Mouse (Mus musculus): ENCODE results near the gene Prdm2. TPM values are rescaled to one million over a fixed set of nuclear protein-coding genes. Genes with fewer than 3 reads are reported as not detected.

Gene Prdm2
- 18.0 and 19.9 TPM in 2 replicates for total RNA-seq (2017)

DNA sequence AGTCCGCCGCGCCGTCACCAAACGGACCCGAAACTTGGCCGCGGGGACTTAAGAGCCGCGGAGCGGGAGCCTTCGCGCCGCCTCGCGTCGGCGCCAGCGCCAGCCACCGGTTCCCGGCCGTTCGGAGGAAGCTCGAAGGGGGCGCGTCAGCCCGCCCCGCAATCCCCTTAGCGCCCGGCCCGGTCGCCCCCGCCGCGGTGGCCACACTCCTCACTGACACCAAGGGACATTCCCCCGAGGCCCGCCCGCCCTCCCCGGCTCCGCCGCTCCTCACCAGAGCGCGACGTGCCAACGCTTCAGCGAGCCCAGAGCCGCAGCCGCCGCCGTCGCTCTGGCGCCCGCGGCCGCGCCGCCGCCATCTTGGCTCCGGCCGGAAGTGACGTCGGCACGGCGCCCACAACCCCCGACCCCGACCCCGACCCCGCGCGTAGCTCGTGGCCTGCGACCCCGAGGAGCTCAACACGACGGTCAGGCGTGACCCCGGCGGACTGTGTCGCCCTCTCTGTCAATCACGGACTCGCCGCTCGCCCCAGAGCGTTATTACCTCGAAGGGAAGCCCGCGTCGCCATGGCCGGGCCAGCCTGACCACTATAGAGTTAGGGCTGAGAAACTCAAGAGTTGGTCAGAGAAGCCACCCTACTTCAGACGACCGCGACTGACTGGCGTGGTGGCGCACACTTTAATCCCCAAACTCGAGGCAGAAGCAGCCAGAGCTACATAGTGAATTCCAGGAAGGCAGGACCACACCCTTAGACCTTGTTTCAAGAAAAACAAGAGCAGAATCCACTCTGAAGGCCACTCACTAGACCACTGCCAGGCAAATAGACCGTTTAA, at the start of gene Prdm2:
Prdm2 (minus strand) TSS at position 655 of the 834 bp plus-strand sequence.
- ATAC-seq (replicated peaks in 1 of 2; ENCODE audit: insufficient read depth in 1 of 2, low FRiP score in 2 of 2, low TSS enrichment in 1 of 2, low read depth in 1 of 2, poor library complexity in 2 of 2, severe bottlenecking in 2 of 2): peak; percentile 20 to 43

DNA sequence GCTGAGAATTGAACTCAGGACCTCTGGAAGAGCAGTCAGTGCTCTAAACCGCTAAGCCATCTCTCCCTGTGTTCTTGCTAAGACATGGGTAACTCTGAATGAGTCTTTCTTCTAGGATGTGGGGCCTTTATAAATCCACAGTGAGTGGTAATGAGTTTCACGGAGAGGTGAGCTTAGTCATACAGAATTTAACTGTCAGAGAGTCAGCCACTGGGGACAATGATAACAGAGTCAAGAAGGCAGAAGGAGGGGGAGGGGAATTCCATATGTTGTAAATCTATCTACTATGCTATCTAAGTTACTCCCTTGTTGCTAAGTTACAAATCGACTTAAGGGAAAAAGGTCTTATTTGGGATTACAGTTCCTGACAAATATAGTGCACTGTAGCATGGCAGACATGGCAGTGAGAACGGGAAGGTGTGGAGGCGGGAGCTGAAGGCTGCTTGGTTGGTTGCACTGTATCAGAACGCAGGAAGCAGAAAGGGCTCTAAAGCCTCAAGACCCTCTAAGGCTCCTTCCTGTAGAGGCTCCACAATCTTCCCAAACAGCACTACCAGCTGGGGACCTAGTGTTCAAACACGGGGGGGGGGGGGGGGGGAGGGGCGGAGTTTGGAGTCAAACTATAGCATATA, 47.0 kb upstream of the Prdm2 start:
- ATAC-seq (replicated peaks in 1 of 2; ENCODE audit: insufficient read depth in 1 of 2, low FRiP score in 2 of 2, low TSS enrichment in 1 of 2, low read depth in 1 of 2, poor library complexity in 2 of 2, severe bottlenecking in 2 of 2): no peak

- ATAC-seq (replicated peaks in 1 of 2; ENCODE audit: insufficient read depth in 1 of 2, low FRiP score in 2 of 2, low TSS enrichment in 1 of 2, low read depth in 1 of 2, poor library complexity in 2 of 2, severe bottlenecking in 2 of 2): peak; percentile 73 to 79
Measured at GRCm38 (mm10) chr4:143258517-143258916, 45.7 kb upstream of the Prdm2 start.

DNA sequence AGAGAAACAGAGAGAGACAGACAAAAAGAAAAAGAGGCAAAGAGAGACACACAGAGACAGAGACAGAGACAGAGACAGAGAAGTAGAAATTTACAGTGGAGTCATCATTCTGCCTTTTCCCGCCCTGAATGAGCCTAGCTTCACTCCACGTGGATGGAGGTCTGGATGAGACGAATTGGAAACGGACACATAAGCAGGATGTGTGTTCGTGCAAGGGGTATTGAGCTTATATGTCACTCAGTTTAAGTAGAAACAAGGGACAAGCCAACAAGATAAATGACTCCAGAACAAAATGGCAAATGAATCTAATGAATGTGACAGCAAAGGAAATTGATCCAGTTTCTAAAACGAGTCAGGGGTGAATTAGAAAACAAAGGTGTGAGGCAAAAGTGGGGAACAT, 45.2 kb upstream of the Prdm2 start:
- ATAC-seq (replicated peaks in 1 of 2; ENCODE audit: insufficient read depth in 1 of 2, low FRiP score in 2 of 2, low TSS enrichment in 1 of 2, low read depth in 1 of 2, poor library complexity in 2 of 2, severe bottlenecking in 2 of 2): no peak

GRCm38 (mm10) chr4:143255541-143255940, 42.7 kb upstream of the Prdm2 start:
- ATAC-seq (replicated peaks in 1 of 2; ENCODE audit: insufficient read depth in 1 of 2, low FRiP score in 2 of 2, low TSS enrichment in 1 of 2, low read depth in 1 of 2, poor library complexity in 2 of 2, severe bottlenecking in 2 of 2): no peak

DNA sequence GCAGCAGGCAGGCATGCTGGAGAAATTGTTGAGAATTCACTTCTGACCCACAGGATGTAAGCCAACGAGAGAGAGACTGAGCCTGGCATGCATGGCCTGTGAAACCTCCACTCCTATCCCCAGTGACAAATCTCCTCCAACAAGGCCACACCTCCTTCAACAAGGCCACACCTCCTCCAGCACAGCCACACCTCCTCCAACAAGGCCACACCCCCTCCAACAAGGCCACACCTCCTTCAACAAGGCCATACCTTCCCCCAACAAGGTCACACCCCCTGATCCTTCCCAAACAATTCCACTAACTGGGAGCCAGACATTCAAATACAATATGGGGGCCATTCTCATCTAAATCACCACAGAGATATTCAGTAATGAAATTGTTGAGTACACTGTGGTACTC, 40.6 kb upstream of the Prdm2 start:
- ATAC-seq (replicated peaks in 1 of 2; ENCODE audit: insufficient read depth in 1 of 2, low FRiP score in 2 of 2, low TSS enrichment in 1 of 2, low read depth in 1 of 2, poor library complexity in 2 of 2, severe bottlenecking in 2 of 2): no peak

GRCm38 (mm10) chr4:143248050-143248449, 35.3 kb upstream of the Prdm2 start:
- ATAC-seq (replicated peaks in 1 of 2; ENCODE audit: insufficient read depth in 1 of 2, low FRiP score in 2 of 2, low TSS enrichment in 1 of 2, low read depth in 1 of 2, poor library complexity in 2 of 2, severe bottlenecking in 2 of 2): no peak

GRCm38 (mm10) chr4:143241294-143241693, 28.5 kb upstream of the Prdm2 start:
- no peak for ATAC-seq (replicated peaks in 1 of 2; ENCODE audit: insufficient read depth in 1 of 2, low FRiP score in 2 of 2, low TSS enrichment in 1 of 2, low read depth in 1 of 2, poor library complexity in 2 of 2, severe bottlenecking in 2 of 2)

- ATAC-seq (replicated peaks in 1 of 2; ENCODE audit: insufficient read depth in 1 of 2, low FRiP score in 2 of 2, low TSS enrichment in 1 of 2, low read depth in 1 of 2, poor library complexity in 2 of 2, severe bottlenecking in 2 of 2): peak; percentile 55 to 56
Measured at GRCm38 (mm10) chr4:143239615-143240201, 26.9 kb upstream of the Prdm2 start.

GRCm38 (mm10) chr4:143239117-143239516, 26.3 kb upstream of the Prdm2 start:
- peak in 1 of 2 experiments; percentile 29; a peak in 1 of 4 replicates for ATAC-seq (replicated peaks in 1 of 2; ENCODE audit: insufficient read depth in 1 of 2, low FRiP score in 2 of 2, low TSS enrichment in 1 of 2, low read depth in 1 of 2, poor library complexity in 2 of 2, severe bottlenecking in 2 of 2)

- peak; percentile 34 to 43; a peak in 2 of 4 replicates for ATAC-seq (replicated peaks in 1 of 2; ENCODE audit: insufficient read depth in 1 of 2, low FRiP score in 2 of 2, low TSS enrichment in 1 of 2, low read depth in 1 of 2, poor library complexity in 2 of 2, severe bottlenecking in 2 of 2)
Measured at GRCm38 (mm10) chr4:143238241-143239031, 25.6 kb upstream of the Prdm2 start.

DNA sequence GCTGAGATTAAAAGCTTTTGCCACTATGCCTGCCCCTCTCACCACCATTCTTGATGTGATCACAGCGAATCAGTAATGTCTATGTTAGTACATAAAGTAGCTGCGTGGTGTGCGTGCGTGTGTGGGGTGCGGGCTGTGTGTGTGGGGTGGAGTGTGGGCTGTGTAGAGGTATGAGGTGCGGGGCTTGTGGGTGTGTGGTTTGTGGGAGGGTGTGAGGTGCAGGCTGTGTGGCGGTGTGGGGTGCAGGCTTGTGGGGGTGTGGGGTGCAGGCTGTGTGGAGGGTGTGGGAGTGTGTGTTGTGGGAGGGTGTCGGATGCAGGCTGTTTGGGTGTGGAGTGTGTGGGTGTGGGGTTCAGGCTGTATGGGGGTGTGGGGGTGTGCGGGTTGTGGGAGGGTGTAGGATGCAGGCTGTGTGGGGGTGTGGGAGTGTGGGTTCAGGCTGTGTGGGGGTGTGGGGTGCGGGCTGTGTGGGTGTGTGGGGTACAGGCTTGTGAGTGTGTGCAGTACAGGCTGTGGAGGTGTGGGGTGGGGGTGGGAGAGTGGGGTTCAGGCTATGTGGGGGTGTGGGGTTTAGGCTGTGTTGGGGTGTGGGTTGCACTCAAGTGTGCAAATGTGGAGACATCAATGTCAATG, 19.1 kb upstream of the Prdm2 start:
- no peak; a peak in 1 of 4 replicates for ATAC-seq (replicated peaks in 1 of 2; ENCODE audit: insufficient read depth in 1 of 2, low FRiP score in 2 of 2, low TSS enrichment in 1 of 2, low read depth in 1 of 2, poor library complexity in 2 of 2, severe bottlenecking in 2 of 2)

GRCm38 (mm10) chr4:143231110-143231509, 18.3 kb upstream of the Prdm2 start:
- no peak for ATAC-seq (replicated peaks in 1 of 2; ENCODE audit: insufficient read depth in 1 of 2, low FRiP score in 2 of 2, low TSS enrichment in 1 of 2, low read depth in 1 of 2, poor library complexity in 2 of 2, severe bottlenecking in 2 of 2)

- ATAC-seq (replicated peaks in 1 of 2; ENCODE audit: insufficient read depth in 1 of 2, low FRiP score in 2 of 2, low TSS enrichment in 1 of 2, low read depth in 1 of 2, poor library complexity in 2 of 2, severe bottlenecking in 2 of 2): no peak
Measured at GRCm38 (mm10) chr4:143227976-143228375, 15.2 kb upstream of the Prdm2 start.

DNA sequence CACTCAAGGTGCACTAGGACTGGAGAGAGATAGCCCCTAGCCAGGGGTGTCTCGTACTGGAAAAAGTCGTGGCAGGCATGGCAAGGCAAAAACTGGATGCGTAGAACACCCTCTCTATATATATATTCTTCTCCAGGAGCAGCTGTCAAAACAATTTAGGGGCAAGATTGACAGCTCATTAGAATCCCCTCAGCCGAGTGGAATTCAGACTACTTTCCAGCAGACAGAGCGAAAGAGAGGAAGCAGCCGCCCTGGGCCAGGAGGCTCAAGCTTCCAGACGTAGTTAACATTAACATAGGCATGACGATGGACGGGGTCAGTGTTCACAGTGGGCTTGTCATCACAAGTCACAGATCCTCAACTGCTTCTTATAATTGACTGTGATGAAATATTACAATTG, 13.1 kb upstream of the Prdm2 start:
- no peak for ATAC-seq (replicated peaks in 1 of 2; ENCODE audit: insufficient read depth in 1 of 2, low FRiP score in 2 of 2, low TSS enrichment in 1 of 2, low read depth in 1 of 2, poor library complexity in 2 of 2, severe bottlenecking in 2 of 2)

GRCm38 (mm10) chr4:143219316-143219751, 6.5 kb upstream of the Prdm2 start:
- ATAC-seq (replicated peaks in 1 of 2; ENCODE audit: insufficient read depth in 1 of 2, low FRiP score in 2 of 2, low TSS enrichment in 1 of 2, low read depth in 1 of 2, poor library complexity in 2 of 2, severe bottlenecking in 2 of 2): peak; percentile 77 to 88

- ATAC-seq (replicated peaks in 1 of 2; ENCODE audit: insufficient read depth in 1 of 2, low FRiP score in 2 of 2, low TSS enrichment in 1 of 2, low read depth in 1 of 2, poor library complexity in 2 of 2, severe bottlenecking in 2 of 2): no peak
Measured at GRCm38 (mm10) chr4:143218858-143219257, 6.1 kb upstream of the Prdm2 start.

Data from hematopoietic stem cell, adult 5-6 weeks (primary cell).